Mouse (Mus musculus) layer of hippocampus, postnatal 14 days (tissue): ENCODE data around the gene Inpp5k. TPM values are rescaled to one million over a fixed set of nuclear protein-coding genes. Genes with fewer than 3 reads are reported as not detected.

Experiments used
- DNase-seq, 2 experiments: peaks; one replicate each; pipeline ENCODE4 v3.0.0; 2021 to 2022; ENCODE audit warnings: low spot score in 2 of 2, mixed read lengths in 1 of 2
- total RNA-seq, 2 experiments: library from RNA; stranded (reverse); gene quantifications; 2 replicates each; pipeline ENCODE4 v1.2.3; 2021

Gene Inpp5k
- total RNA-seq, 2 experiments from 2014 or later: 49.7 to 58.8 TPM

- DNase-seq: no peak
These were observed 11.7 kb upstream of the Inpp5k start for GRCm38 (mm10) chr11:75619133-75619532.

- peak; percentile 33 to 35 for DNase-seq
These were observed 10.5 kb upstream of the Inpp5k start for GRCm38 (mm10) chr11:75620136-75620780.

GRCm38 (mm10) chr11:75621426-75621825, 9.4 kb upstream of the Inpp5k start:
- no peak for DNase-seq

- no peak for DNase-seq
These were observed 8.0 kb upstream of the Inpp5k start for GRCm38 (mm10) chr11:75622588-75623329.

GRCm38 (mm10) chr11:75624102-75624554, 6.7 kb upstream of the Inpp5k start:
- no peak for DNase-seq

- peak in 1 of 2 experiments; percentile 53 for DNase-seq
These were observed 5.0 kb upstream of the Inpp5k start for GRCm38 (mm10) chr11:75625820-75626219.

- DNase-seq: no peak
These were observed 690 bp upstream of the Inpp5k start for GRCm38 (mm10) chr11:75630098-75630497.

GRCm38 (mm10) chr11:75631561-75632225, 905 bp downstream of the Inpp5k start:
- DNase-seq: no peak

GRCm38 (mm10) chr11:75632921-75633320, 2.1 kb downstream of the Inpp5k start:
- DNase-seq: no peak

- no peak for DNase-seq
These were observed 4.0 kb downstream of the Inpp5k start for GRCm38 (mm10) chr11:75634801-75635200.

- DNase-seq: no peak
These were observed 4.5 kb downstream of the Inpp5k start for GRCm38 (mm10) chr11:75635315-75635714.

GRCm38 (mm10) chr11:75643323-75643722, 12.5 kb downstream of the Inpp5k start:
- no peak for DNase-seq

GRCm38 (mm10) chr11:75644684-75645083, 13.9 kb downstream of the Inpp5k start:
- DNase-seq: no peak

GRCm38 (mm10) chr11:75647681-75648211, 17.0 kb downstream of the Inpp5k start:
- peak; percentile 67 to 84 for DNase-seq

GRCm38 (mm10) chr11:75649155-75649561, 18.4 kb downstream of the Inpp5k start:
- no peak for DNase-seq

- DNase-seq: no peak
These were observed 19.5 kb downstream of the Inpp5k start, which contains the start of gene Myo1c for GRCm38 (mm10) chr11:75650311-75650710. Gene Myo1c, plus strand, starts transcription at chr11:75650504.

GRCm38 (mm10) chr11:75650958-75651425, 20.2 kb downstream of the Inpp5k start:
- no peak for DNase-seq

GRCm38 (mm10) chr11:75651426-75652221, 20.8 kb downstream of the Inpp5k start:
- peak; percentile 71 to 73 for DNase-seq

GRCm38 (mm10) chr11:75652222-75652941, 21.6 kb downstream of the Inpp5k start:
- no peak for DNase-seq
